Comparison of ENCODE assay signal across 8 mouse cellular contexts in genomic region chr5:77265081-77265670, GRCm38 (mm10). TPM values are rescaled to one million over a fixed set of nuclear protein-coding genes. Genes with fewer than 3 reads are reported as not detected.
DNase-seq lines count a peak whose midpoint lies in the region; ATAC-seq and TF ChIP-seq lines count a peak whose summit lies in the region.

Rest (plus strand) TSS chr5:77265491.

- ATAC-seq in erythroid progenitor cell, adult 5-6 weeks (replicated peaks; ENCODE audit: low FRiP score, poor library complexity, severe bottlenecking) = peak; percentile 55
- ATAC-seq in heart, embryonic 14.5 days (ENCODE audit: insufficient number of reproducible peaks, insufficient read depth, low FRiP score, low read depth) = peak; percentile 80
- peak; percentile 87 for ATAC-seq in kidney, postnatal 0 days (replicated peaks; ENCODE audit: low FRiP score, low read depth)
- peak; percentile 89 for ATAC-seq in neural tube, embryonic 15.5 days (ENCODE audit: low FRiP score)

- in situ Hi-C loops in ES-E14 (cut with MboI; ENCODE audit: low sequenced_read_pairs in 2 of 2, unreplicated experiment in 2 of 2) = no loop called here

- TF ChIP-seq POLR2A in lung, adult 2 months (IDR thresholded peaks at IDR 0.05; ENCODE audit: borderline replicate concordance, extremely low read depth, low read depth, low read length) = peak; percentile 46; the same call in 1 of the 2 replicates

- H3K36me3 ChIP-seq in ES-E14 (ENCODE audit: control insufficient read depth, insufficient read depth, low read length, poor library complexity, severe bottlenecking) = peaks cover 19% of the 10 kb centered on the region
- H3K36me3 ChIP-seq in heart, embryonic 14.5 days (ENCODE audit: control insufficient read depth, insufficient read depth, low read length) = peaks cover 23% of the 10 kb centered on the region
- peaks cover 13% of the 10 kb centered on the region for H3K36me3 ChIP-seq in kidney, postnatal 0 days (ENCODE audit: insufficient read depth, low read length)
- H3K36me3 ChIP-seq in neural tube, embryonic 15.5 days = peaks cover 8% of the 10 kb centered on the region; the same call in 1 of the 2 replicates

- H3K4me1 ChIP-seq in ES-E14 (ENCODE audit: control insufficient read depth in 2 of 2, insufficient read depth in 2 of 2, low read length in 2 of 2, poor library complexity in 1 of 2) = peaks cover 3 to 12% of the 10 kb centered on the region in 2 experiments; a peak in 1 of 4 replicates
- H3K4me1 ChIP-seq in heart, embryonic 14.5 days (ENCODE audit: control insufficient read depth in 2 of 2, insufficient read depth in 2 of 2, low read length in 2 of 2) = peaks cover 7 to 10% of the 10 kb centered on the region in 2 experiments; a peak in 3 of 4 replicates
- H3K4me1 ChIP-seq in kidney, postnatal 0 days (replicated peaks; ENCODE audit: insufficient read depth, low read length) = 0 out of 2 replicates have a peak, but pooled peaks cover 4% of the 10 kb centered on the region
- H3K4me1 ChIP-seq in lung, adult 2 months (ENCODE audit: control insufficient read depth, insufficient read depth, low read length) = no peaks in the 10 kb centered on the region
- H3K4me1 ChIP-seq in neural tube, embryonic 15.5 days = peaks cover 16% of the 10 kb centered on the region

- no peak for TF ChIP-seq CTCF in kidney, postnatal 0 days (IDR thresholded peaks at IDR 0.05; ENCODE audit: low read depth)
- no peak for TF ChIP-seq CTCF in lung, adult 2 months (IDR thresholded peaks at IDR 0.05; ENCODE audit: insufficient read depth, low read length)

- DNase-seq in ES-E14 (ENCODE audit: low read depth, low spot score) = peak; percentile 94
- DNase-seq in c-Kit-negative CD71-positive TER-119-positive erythroid progenitor cells, embryonic 14.5 days (ENCODE audit: low read depth, low spot score) = peak; percentile 52
- peak; percentile 86 for DNase-seq in kidney, postnatal 0 days (ENCODE audit: low spot score)
- DNase-seq in lung, adult 2 months = peak; percentile 75
- DNase-seq in thymus, postnatal 0 days (ENCODE audit: low spot score) = peak; percentile 72

- peak within 1 kb of the TSS; percentile 98 for H3K9ac ChIP-seq in ES-E14 (ENCODE audit: insufficient read depth, low read depth, low read length, poor library complexity, severe bottlenecking)
- peak within 1 kb of the TSS; percentile 90 for H3K9ac ChIP-seq in heart, embryonic 14.5 days (ENCODE audit: low read length)
- H3K9ac ChIP-seq in kidney, postnatal 0 days (ENCODE audit: low read depth, low read length) = peak within 1 kb of the TSS; percentile 98
- H3K9ac ChIP-seq in neural tube, embryonic 15.5 days (replicated peaks) = peak within 1 kb of the TSS; percentile 75

- no peaks in the 10 kb centered on the region for H3K9me3 ChIP-seq in ES-E14 (ENCODE audit: control insufficient read depth, insufficient read depth, low read depth, low read length)
- H3K9me3 ChIP-seq in heart, embryonic 14.5 days (ENCODE audit: control insufficient read depth, low read length) = no peaks in the 10 kb centered on the region
- H3K9me3 ChIP-seq in kidney, postnatal 0 days (replicated peaks; ENCODE audit: low read length) = no peaks in the 10 kb centered on the region
- H3K9me3 ChIP-seq in neural tube, embryonic 15.5 days (replicated peaks) = no peaks in the 10 kb centered on the region

- peak within 1 kb of the TSS; percentile 59 for H3K4me2 ChIP-seq in heart, embryonic 14.5 days (ENCODE audit: low read length)
- H3K4me2 ChIP-seq in kidney, postnatal 0 days (ENCODE audit: low read length) = peak within 1 kb of the TSS; percentile 77
- H3K4me2 ChIP-seq in neural tube, embryonic 15.5 days = peak within 1 kb of the TSS; percentile 67

- H3K27me3 ChIP-seq in heart, embryonic 14.5 days (ENCODE audit: control insufficient read depth, insufficient read depth, low read length) = no peaks in the 10 kb centered on the region
- no peaks in the 10 kb centered on the region for H3K27me3 ChIP-seq in kidney, postnatal 0 days (ENCODE audit: insufficient read depth, low read length)
- H3K27me3 ChIP-seq in neural tube, embryonic 15.5 days (replicated peaks) = 0 out of 2 replicates have a peak, but pooled peaks cover 2% of the 10 kb centered on the region

- H3K4me3 ChIP-seq in ES-E14 (ENCODE audit: insufficient read depth in 1 of 2, low read depth in 1 of 2, low read length in 2 of 2, poor library complexity in 1 of 2, severe bottlenecking in 1 of 2) = peak within 1 kb of the TSS; percentile 97 to 99
- H3K4me3 ChIP-seq in heart, embryonic 14.5 days (ENCODE audit: control insufficient read depth in 1 of 2, insufficient read depth in 1 of 2, low read depth in 1 of 2, low read length in 2 of 2) = peak within 1 kb of the TSS; percentile 72 to 98
- peak within 1 kb of the TSS; percentile 94 for H3K4me3 ChIP-seq in kidney, postnatal 0 days (replicated peaks; ENCODE audit: low read depth, low read length)
- H3K4me3 ChIP-seq in lung, adult 2 months (replicated peaks; ENCODE audit: extremely low read depth, low read depth, low read length) = peak within 1 kb of the TSS; percentile 97
- peak within 1 kb of the TSS; percentile 72 for H3K4me3 ChIP-seq in neural tube, embryonic 15.5 days (replicated peaks)

- H3K27ac ChIP-seq in ES-E14 (ENCODE audit: insufficient read depth, low read depth, low read length, poor library complexity, severe bottlenecking) = peak within 1 kb of the TSS; percentile 98
- peak within 1 kb of the TSS; percentile 91 to 98 for H3K27ac ChIP-seq in heart, embryonic 14.5 days (replicated peaks in 1 of 2; ENCODE audit: control insufficient read depth in 1 of 2, insufficient read depth in 1 of 2, low read depth in 2 of 2, low read length in 2 of 2)
- peak within 1 kb of the TSS; percentile 99 for H3K27ac ChIP-seq in kidney, postnatal 0 days
- peak within 1 kb of the TSS; percentile 85 for H3K27ac ChIP-seq in neural tube, embryonic 15.5 days (replicated peaks)

- WGBS in heart, embryonic 14.5 days = under 1% methylated on average over 68 of the region's 78 CpGs
- under 1% methylated on average over 38 of the region's 78 CpGs for WGBS in kidney, postnatal 0 days
- WGBS in lung, adult 2 months = under 1% methylated on average over 77 of the region's 78 CpGs
- WGBS in neural tube, embryonic 15.5 days = under 1% methylated on average over 72 of the region's 78 CpGs

TF ChIP-seq in ES-E14, 5 proteins besides CTCF, POLR2A, EP300 and RAD21:
- TF ChIP-seq CHD2 (IDR thresholded peaks at IDR 0.05; ENCODE audit: low read depth, low read length) (no peak), HCFC1 (IDR thresholded peaks at IDR 0.05; ENCODE audit: borderline replicate concordance, insufficient read depth, low read length) (no peak), MAFK (IDR thresholded peaks at IDR 0.05; ENCODE audit: insufficient read depth, low read depth, low read length) (no peak), ZNF384 (IDR thresholded peaks at IDR 0.05; ENCODE audit: low read depth, low read length) (no peak), ZC3H11A (IDR thresholded peaks at IDR 0.05; ENCODE audit: borderline replicate concordance, low read depth, low read length) (no peak)

RNA-seq across cellular contexts. Expression of gene Rest, which starts in this region (rescaled TPM):
- total RNA-seq in ES-E14 (2012; rRNA removed) = 108 and 120 TPM in 2 replicates
- total RNA-seq in erythroid progenitor cell, adult 5-6 weeks (2015; ENCODE audit: low replicate concordance) = 7.2 and 8.8 TPM in 2 replicates
- total RNA-seq in erythroid progenitor cell, adult 5-6 weeks (2017; ENCODE audit: low replicate concordance) = 11.2 and 13.4 TPM in 2 replicates
- 26.1 and 26.7 TPM in 2 replicates for polyA plus RNA-seq in heart, embryonic 14.5 days (2014; fragmentation: Nextera tagmentation; extraction: Ambion mirVana)
- polyA plus RNA-seq in kidney, postnatal 0 days (2015; fragmentation: Nextera tagmentation; extraction: Ambion mirVana) = 32.7 and 34.1 TPM in 2 replicates
- polyA plus RNA-seq in lung, adult 2 months (2012; rRNA removed) = 6.7 and 7.3 TPM in 2 replicates
- polyA plus RNA-seq in neural tube, embryonic 15.5 days (2015; fragmentation: Nextera tagmentation; extraction: Ambion mirVana) = 6.2 and 10.9 TPM in 2 replicates
- polyA plus RNA-seq in thymus, postnatal 0 days (2015; fragmentation: Nextera tagmentation; extraction: Ambion mirVana) = 32.4 and 37.4 TPM in 2 replicates

Comparison
In these comparisons a context has a peak if more than half of its experiments do, and no peak if none do; other contexts are left out.
1. Peak in every context shown above with its lines: DNase-seq, ATAC-seq, H3K4me3 ChIP-seq and H3K27ac ChIP-seq.